Mouse (Mus musculus): ENCODE data around the gene Tbxas1.

Gene Tbxas1

GRCm38 (mm10) chr6:38961427-38962033 is 86.3 kb downstream of the Tbxas1 start:
- Histone ChIP-seq H3K36me3 (ENCODE audit: control insufficient read depth, insufficient read depth, low read length, poor library complexity, severe bottlenecking) (no peaks in the 10 kb centered on the region), H3K27me3 (ENCODE audit: control insufficient read depth, insufficient read depth, low read length, poor library complexity, severe bottlenecking) (no peaks in the 10 kb centered on the region)
- DNase-seq (ENCODE audit: low read depth, low spot score), result no peak

GRCm38 (mm10) chr6:38966839-38967238 is 91.6 kb downstream of the Tbxas1 start:
- H3K36me3 ChIP-seq (ENCODE audit: control insufficient read depth, insufficient read depth, low read length, poor library complexity, severe bottlenecking), result no peaks in the 10 kb centered on the region
- DNase-seq (ENCODE audit: low read depth, low spot score), result no peak
- H3K27me3 ChIP-seq (ENCODE audit: control insufficient read depth, insufficient read depth, low read length, poor library complexity, severe bottlenecking), result no peaks in the 10 kb centered on the region

DNA sequence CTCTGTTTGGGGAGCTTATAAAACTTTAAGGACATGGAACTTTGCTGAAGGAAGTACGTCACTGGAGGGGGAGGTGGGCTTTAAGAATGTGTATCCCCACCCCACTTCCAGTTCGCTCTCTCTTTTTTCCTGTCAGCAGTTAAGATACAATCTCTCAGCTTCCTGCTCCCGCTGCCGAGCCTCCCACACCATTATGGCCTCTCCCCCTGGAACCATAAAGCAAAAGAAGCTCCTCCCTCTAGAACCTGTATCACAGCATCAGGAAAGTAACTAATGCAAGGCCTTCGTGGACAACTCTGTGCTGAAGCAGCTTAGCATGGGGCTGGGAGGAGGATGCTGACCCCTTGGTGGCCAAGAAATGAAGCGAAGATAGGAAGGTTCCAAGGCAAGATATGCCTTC is 92.1 kb downstream of the Tbxas1 start:
- no peaks in the 10 kb centered on the region for H3K36me3 ChIP-seq (ENCODE audit: control insufficient read depth, insufficient read depth, low read length, poor library complexity, severe bottlenecking)
- no peak for DNase-seq (ENCODE audit: low read depth, low spot score)
- no peaks in the 10 kb centered on the region for H3K27me3 ChIP-seq (ENCODE audit: control insufficient read depth, insufficient read depth, low read length, poor library complexity, severe bottlenecking)

GRCm38 (mm10) chr6:38967988-38968387 is 92.8 kb downstream of the Tbxas1 start:
- no peaks in the 10 kb centered on the region for H3K36me3 ChIP-seq (ENCODE audit: control insufficient read depth, insufficient read depth, low read length, poor library complexity, severe bottlenecking)
- no peaks in the 10 kb centered on the region for H3K27me3 ChIP-seq (ENCODE audit: control insufficient read depth, insufficient read depth, low read length, poor library complexity, severe bottlenecking)
- peak; percentile 68 for DNase-seq (ENCODE audit: low read depth, low spot score)

DNA sequence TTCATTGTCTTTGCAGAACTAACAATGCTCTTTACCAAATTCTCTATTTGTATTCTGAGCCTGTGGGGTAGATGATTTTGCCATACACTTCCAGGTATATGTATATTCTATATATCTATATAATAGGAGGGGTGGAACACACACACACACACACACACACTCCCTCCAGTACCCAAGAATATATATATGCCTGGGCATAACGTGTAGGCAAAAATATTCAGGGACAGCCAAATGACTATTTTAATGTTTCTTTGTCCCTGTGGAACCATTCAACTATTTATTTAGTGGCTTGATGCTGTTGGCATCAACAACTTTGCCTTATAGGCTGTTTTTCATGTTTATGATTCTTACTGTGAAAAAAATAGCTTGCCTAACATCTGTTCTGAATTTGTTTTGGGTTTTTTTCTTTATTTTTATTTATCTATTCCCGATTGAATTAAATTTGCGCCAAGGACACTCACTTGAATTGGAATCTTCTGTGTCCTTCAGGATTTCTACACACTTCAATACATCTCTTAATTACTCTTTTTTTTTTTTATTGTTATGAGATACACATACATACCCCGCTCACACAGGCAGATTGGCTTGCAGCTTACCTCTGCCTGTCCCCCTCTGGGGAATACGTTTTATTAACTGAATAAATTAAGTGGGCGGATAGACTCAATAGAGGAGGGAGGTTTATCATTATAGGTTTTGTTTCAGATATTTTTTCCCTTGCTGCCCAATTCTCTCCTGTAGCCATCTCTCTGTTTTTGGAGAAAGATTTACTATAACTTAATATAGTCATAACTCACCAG is 94.9 kb downstream of the Tbxas1 start:
- DNase-seq (ENCODE audit: low read depth, low spot score), result no peak
- Histone ChIP-seq H3K36me3 (ENCODE audit: control insufficient read depth, insufficient read depth, low read length, poor library complexity, severe bottlenecking) (no peaks in the 10 kb centered on the region), H3K27me3 (ENCODE audit: control insufficient read depth, insufficient read depth, low read length, poor library complexity, severe bottlenecking) (no peaks in the 10 kb centered on the region)

- H3K27me3 ChIP-seq (ENCODE audit: control insufficient read depth, insufficient read depth, low read length, poor library complexity, severe bottlenecking), result no peaks in the 10 kb centered on the region
- no peak for DNase-seq (ENCODE audit: low read depth, low spot score)
- no peaks in the 10 kb centered on the region for H3K36me3 ChIP-seq (ENCODE audit: control insufficient read depth, insufficient read depth, low read length, poor library complexity, severe bottlenecking)
Measured at GRCm38 (mm10) chr6:38970759-38971158, 95.6 kb downstream of the Tbxas1 start.

DNA sequence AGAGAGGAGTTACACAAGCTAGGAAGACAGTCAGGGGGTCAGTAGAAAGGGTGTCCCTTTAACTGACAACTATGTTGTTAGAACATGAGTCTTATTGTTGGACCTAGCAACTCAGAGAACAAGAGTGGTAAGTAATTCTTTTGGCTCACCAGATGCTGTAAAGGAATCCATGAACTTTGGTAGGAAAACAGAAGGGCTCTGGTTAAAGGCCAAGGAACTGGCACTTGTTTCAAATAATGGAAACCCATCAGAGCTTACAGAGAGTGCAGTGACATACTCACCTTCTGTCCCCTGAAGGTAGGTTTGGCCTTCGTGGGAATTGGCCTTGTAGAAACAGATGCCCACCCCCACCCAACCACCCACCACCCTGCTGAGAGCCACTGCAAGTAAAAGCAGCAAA is 97.6 kb downstream of the Tbxas1 start:
- no peaks in the 10 kb centered on the region for H3K27me3 ChIP-seq (ENCODE audit: control insufficient read depth, insufficient read depth, low read length, poor library complexity, severe bottlenecking)
- H3K36me3 ChIP-seq (ENCODE audit: control insufficient read depth, insufficient read depth, low read length, poor library complexity, severe bottlenecking), result no peaks in the 10 kb centered on the region
- no peak for DNase-seq (ENCODE audit: low read depth, low spot score)

DNA sequence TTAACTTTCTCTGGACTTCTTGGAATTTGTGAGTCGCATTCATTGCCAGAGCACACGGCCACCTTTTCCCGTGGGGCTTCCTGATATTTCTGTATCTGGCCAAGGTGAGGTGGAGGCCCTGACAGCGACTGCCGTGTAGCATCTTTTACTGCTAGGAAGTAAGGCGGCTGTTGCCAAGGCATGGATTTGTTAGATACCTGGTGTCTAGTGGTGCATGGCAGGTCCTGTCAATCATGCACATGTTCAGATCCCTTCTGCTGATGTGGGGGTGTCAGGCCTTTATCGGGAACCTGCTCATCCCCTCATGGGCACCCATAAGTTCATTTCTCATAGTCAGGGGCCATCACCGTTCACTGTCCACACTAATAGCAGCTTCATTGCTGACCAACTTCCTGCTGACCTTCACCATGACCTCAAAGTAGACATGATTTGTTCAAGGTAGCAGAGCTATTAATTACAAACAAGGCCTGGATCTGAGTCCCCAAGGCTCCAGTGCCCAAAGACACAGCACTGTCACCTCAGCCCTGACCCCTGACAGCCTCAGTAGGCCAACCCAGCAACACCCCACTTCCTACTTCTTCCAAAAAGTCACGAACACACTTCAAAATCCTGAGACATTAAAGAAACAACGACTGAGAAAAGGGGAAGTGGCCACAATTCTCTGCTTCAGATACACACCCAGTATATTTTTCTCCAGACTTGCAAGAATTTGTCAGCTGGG is 98.4 kb downstream of the Tbxas1 start:
- DNase-seq (ENCODE audit: low read depth, low spot score), result peak; percentile 61
- Histone ChIP-seq H3K27me3 (ENCODE audit: control insufficient read depth, insufficient read depth, low read length, poor library complexity, severe bottlenecking) (no peaks in the 10 kb centered on the region), H3K36me3 (ENCODE audit: control insufficient read depth, insufficient read depth, low read length, poor library complexity, severe bottlenecking) (no peaks in the 10 kb centered on the region)

- H3K27me3 ChIP-seq (ENCODE audit: control insufficient read depth, insufficient read depth, low read length, poor library complexity, severe bottlenecking), result no peaks in the 10 kb centered on the region
- no peaks in the 10 kb centered on the region for H3K36me3 ChIP-seq (ENCODE audit: control insufficient read depth, insufficient read depth, low read length, poor library complexity, severe bottlenecking)
- DNase-seq (ENCODE audit: low read depth, low spot score), result peak; percentile 8
Measured at GRCm38 (mm10) chr6:38974162-38974525, 98.9 kb downstream of the Tbxas1 start.

DNA sequence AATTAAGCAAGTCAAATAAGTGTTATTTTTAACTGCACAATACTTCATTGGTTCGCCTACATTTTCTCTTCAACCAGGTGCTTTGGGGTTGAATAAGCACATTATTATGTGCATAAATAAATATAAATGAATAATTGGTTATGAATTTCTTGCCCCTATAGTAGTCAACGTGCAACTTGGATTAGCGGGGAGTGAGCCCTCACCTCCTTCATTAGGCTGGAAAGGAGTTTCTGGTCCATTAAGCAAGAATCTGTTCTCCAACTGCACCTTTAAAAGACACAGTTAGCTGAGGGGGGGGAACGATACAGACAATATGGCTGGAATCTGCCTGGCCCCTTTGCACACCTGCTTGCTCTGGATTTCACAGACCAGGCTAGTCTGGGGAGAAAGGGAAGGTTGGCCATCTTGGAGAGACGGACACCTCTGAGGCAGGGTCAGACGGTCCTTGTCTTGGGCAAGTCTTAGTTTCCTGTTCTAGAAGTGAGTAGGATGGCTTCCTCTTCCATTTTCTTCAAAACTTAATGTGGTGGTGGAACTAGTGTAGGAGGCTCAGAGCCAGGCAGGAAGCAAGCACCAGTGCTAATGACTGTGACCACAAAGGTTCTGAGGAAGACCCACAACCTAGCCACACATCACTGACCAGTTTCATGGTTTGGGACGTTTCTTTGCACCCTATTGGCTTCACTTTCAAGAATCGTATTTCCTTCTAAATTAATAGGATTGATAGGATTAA is 99.5 kb downstream of the Tbxas1 start:
- no peaks in the 10 kb centered on the region for H3K27me3 ChIP-seq (ENCODE audit: control insufficient read depth, insufficient read depth, low read length, poor library complexity, severe bottlenecking)
- no peaks in the 10 kb centered on the region for H3K36me3 ChIP-seq (ENCODE audit: control insufficient read depth, insufficient read depth, low read length, poor library complexity, severe bottlenecking)
- peak; percentile 60 for DNase-seq (ENCODE audit: low read depth, low spot score)

GRCm38 (mm10) chr6:38975866-38976265 is 100.7 kb downstream of the Tbxas1 start:
- Histone ChIP-seq H3K36me3 (ENCODE audit: control insufficient read depth, insufficient read depth, low read length, poor library complexity, severe bottlenecking) (no peaks in the 10 kb centered on the region), H3K27me3 (ENCODE audit: control insufficient read depth, insufficient read depth, low read length, poor library complexity, severe bottlenecking) (no peaks in the 10 kb centered on the region)
- no peak for DNase-seq (ENCODE audit: low read depth, low spot score)

- no peaks in the 10 kb centered on the region for H3K36me3 ChIP-seq (ENCODE audit: control insufficient read depth, insufficient read depth, low read length, poor library complexity, severe bottlenecking)
- H3K27me3 ChIP-seq (ENCODE audit: control insufficient read depth, insufficient read depth, low read length, poor library complexity, severe bottlenecking), result no peaks in the 10 kb centered on the region
- no peak for DNase-seq (ENCODE audit: low read depth, low spot score)
Measured at GRCm38 (mm10) chr6:38976355-38976754, 101.2 kb downstream of the Tbxas1 start.

DNA sequence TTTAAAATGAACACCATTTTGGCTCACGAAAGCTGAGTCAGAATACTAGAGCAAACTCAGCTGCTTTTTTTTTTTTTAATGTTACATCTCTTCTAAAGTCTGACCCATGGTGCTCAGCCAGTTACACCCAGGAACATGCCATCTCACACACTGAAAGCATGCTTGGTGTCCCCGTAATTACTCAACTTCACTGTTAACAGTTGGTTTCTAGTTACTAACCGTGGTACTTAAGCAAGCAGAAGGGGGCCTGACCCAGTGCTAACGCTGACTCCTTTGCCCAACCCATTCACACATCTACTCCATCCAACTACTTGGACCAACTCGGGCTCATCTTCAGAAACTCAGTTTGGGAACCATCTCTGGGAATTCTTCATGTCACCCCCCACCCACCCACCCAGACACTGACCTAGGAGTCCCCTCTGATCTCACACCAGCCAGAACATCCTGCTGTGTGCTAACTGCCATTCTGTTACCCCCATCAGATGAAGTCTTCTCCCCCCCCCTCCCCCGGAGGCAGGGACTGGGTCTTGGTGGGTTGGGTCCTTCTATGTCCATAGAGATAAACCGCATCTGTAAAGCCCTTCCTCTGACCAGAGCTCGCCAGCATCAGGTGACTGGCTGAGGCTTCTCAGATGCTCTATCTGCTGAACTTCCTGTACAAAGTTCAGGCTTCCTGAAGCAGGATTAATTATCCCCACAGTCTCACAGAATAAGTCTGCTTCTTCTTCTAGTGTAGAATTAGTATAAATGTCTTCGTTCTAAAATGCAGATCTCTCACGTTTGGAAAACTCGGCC is 105.9 kb downstream of the Tbxas1 start:
- DNase-seq (ENCODE audit: low read depth, low spot score), result no peak
- Histone ChIP-seq H3K36me3 (ENCODE audit: control insufficient read depth, insufficient read depth, low read length, poor library complexity, severe bottlenecking) (no peaks in the 10 kb centered on the region), H3K27me3 (ENCODE audit: control insufficient read depth, insufficient read depth, low read length, poor library complexity, severe bottlenecking) (no peaks in the 10 kb centered on the region)

- DNase-seq (ENCODE audit: low read depth, low spot score), result no peak
- Histone ChIP-seq H3K36me3 (ENCODE audit: control insufficient read depth, insufficient read depth, low read length, poor library complexity, severe bottlenecking) (no peaks in the 10 kb centered on the region), H3K27me3 (ENCODE audit: control insufficient read depth, insufficient read depth, low read length, poor library complexity, severe bottlenecking) (no peaks in the 10 kb centered on the region)
Measured at GRCm38 (mm10) chr6:38982071-38982470, 106.9 kb downstream of the Tbxas1 start.

Measured in splenic B cell, adult 2 months (primary cell).